Mouse (Mus musculus) heart, postnatal 0 days (tissue): ENCODE data around the gene Supt20.

Source experiments
- CTCF ChIP-seq: IDR thresholded peaks from 2 replicates; pipeline ENCODE4 v1.5.1; 2016; ENCODE audit warnings: antibody characterized with exemption, control low read depth, low read depth
- EP300 ChIP-seq: IDR thresholded peaks from 2 replicates; pipeline ENCODE4 v1.6.1; 2016; ENCODE audit warnings: antibody characterized with exemption, low read depth

DNA sequence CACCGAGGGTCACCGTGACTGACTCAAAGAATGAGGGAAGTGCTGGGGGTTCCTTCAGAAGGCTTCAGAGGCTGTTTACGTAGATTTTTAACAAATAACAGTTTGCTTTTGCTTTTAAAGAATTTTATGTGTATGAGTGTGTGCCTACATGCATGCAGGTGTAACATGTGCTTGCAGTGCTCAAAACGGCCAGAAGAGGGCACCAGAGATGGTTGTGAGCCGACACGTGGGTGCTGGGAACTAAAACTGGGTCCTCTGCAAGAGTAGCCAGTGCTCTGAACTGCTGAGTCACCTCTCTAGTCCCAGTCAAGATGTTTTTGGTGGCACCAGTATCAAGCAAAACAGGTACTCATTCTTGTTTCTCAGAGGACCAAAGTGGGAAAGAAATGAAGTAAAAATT is 81.0 kb downstream of the Supt20 start:
- TF ChIP-seq CTCF (no peak), EP300 (no peak)
